Comparison of ENCODE assay signal across 11 mouse cellular contexts in the genomic region with DNA sequence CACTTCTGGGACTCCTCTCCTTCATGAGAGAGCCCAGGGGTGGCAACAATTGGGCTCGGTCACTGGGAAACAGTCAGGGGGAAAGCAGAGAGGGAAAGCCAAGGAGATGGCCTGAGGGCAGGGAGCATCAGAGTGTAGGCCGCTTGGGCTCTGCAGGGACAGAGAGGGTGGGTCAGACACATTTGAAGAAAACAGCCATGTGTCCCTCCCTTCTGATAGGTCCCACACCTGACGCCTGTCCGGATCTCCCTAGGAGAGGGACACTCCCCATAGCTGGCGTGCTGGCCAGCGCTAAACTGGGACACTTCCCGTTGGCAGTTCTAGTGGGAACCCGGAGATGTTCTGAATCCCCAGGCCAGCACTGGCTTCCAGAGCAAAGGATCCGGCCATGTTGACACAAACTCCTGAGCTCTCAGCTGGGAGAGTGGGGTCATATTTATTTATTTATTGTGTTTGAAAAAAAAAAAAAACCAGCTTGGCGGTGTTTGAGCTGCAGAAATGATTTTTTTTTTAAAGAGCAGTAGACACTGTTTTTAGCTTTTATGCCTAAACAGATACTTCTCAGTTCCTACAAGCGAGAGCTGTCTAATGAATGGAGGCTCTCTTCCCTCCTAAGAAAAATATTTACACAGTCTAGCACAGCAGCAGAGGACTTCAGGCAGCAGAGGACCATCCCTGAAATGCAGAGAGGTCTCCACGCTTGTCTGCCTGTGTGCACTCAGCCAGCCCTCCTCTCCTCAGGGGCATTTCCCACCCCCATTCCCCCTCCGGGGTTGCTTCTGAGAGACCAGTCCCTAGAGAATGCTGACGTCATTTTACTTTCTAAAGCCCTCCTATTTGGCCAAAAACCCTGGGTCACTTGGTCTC.
DNase-seq lines count a peak whose midpoint lies in the region; ATAC-seq and TF ChIP-seq lines count a peak whose summit lies in the region.
"Had no signal": no experiment of that assay in that cellular context is flagged by ENCODE, and none has a peak within 500 bp of the region (broad histone marks: within the 10 kb centered on the region; RNA-seq: fewer than 3 reads in every experiment).

No protein-coding gene starts in this region.

- ATAC-seq in heart, embryonic 12.5 days (ENCODE audit: insufficient number of reproducible peaks, low FRiP score), result no peak
- peak; percentile 17; the same call in 1 of the 2 replicates for ATAC-seq in liver, embryonic 13.5 days (ENCODE audit: low read depth)
- no peak for ATAC-seq in liver, embryonic 11.5 days (replicated peaks; ENCODE audit: low FRiP score)
- ATAC-seq in limb, embryonic 14.5 days (ENCODE audit: low FRiP score, low read depth), result no peak
- no peak for ATAC-seq in stomach, embryonic 16.5 days (ENCODE audit: insufficient read depth, low FRiP score)
- no peak for ATAC-seq in hindbrain, embryonic 11.5 days (ENCODE audit: low FRiP score)
- ATAC-seq: forebrain, postnatal 0 days had no signal

- no peak overlapping the region for H3K4me3 ChIP-seq in heart, embryonic 12.5 days
- H3K4me3 ChIP-seq in liver, embryonic 13.5 days (replicated peaks), result no peak overlapping the region
- H3K4me3 ChIP-seq in liver, embryonic 11.5 days (ENCODE audit: low read depth, low read length), result no peak overlapping the region
- no peak overlapping the region for H3K4me3 ChIP-seq in limb, embryonic 14.5 days (replicated peaks; ENCODE audit: low read length)
- H3K4me3 ChIP-seq in stomach, embryonic 16.5 days (replicated peaks; ENCODE audit: low read length), result no peak overlapping the region
- no peak overlapping the region for H3K4me3 ChIP-seq in hindbrain, embryonic 11.5 days (ENCODE audit: low read depth, low read length)
- H3K4me3 ChIP-seq: liver, embryonic 15.5 days had no signal

- DNase-seq in heart, adult 11 months, result peak; percentile 93
- no peak for DNase-seq in liver, embryonic 13.5 days
- DNase-seq in liver, embryonic 11.5 days (ENCODE audit: low spot score), result no peak
- no peak for DNase-seq in limb, embryonic 14.5 days (ENCODE audit: low spot score)
- no peak for DNase-seq in thymus, postnatal 10 days (ENCODE audit: low spot score in 2 of 2)
- no peak for DNase-seq in hindbrain, embryonic 11.5 days (ENCODE audit: low spot score)
- DNase-seq: cerebellum, postnatal 25 days; forebrain, postnatal 0 days had no signal

- H3K27ac ChIP-seq in heart, embryonic 12.5 days (ENCODE audit: poor library complexity, severe bottlenecking), result no peak overlapping the region
- no peak overlapping the region for H3K27ac ChIP-seq in liver, embryonic 13.5 days
- H3K27ac ChIP-seq in liver, embryonic 11.5 days (ENCODE audit: low read depth, low read length), result no peak overlapping the region
- peak overlapping the region; percentile 39; the same call in 1 of the 2 replicates for H3K27ac ChIP-seq in limb, embryonic 14.5 days (replicated peaks; ENCODE audit: low read depth, low read length)
- H3K27ac ChIP-seq in stomach, embryonic 16.5 days (ENCODE audit: low read length), result peak overlapping the region; percentile 58; the same call in 1 of the 2 replicates
- no peak overlapping the region for H3K27ac ChIP-seq in hindbrain, embryonic 11.5 days (ENCODE audit: low read depth, low read length)
- H3K27ac ChIP-seq: liver, embryonic 15.5 days had no signal

- H3K4me2 ChIP-seq in heart, embryonic 12.5 days, result no peak overlapping the region
- H3K4me2 ChIP-seq in liver, embryonic 13.5 days, result no peak overlapping the region
- H3K4me2 ChIP-seq in liver, embryonic 11.5 days, result no peak overlapping the region; the same call in 1 of the 2 replicates
- H3K4me2 ChIP-seq in limb, embryonic 14.5 days (replicated peaks; ENCODE audit: low read depth, low read length, severe bottlenecking), result no peak overlapping the region
- no peak overlapping the region for H3K4me2 ChIP-seq in stomach, embryonic 16.5 days (ENCODE audit: low read depth, low read length)
- no peak overlapping the region for H3K4me2 ChIP-seq in hindbrain, embryonic 11.5 days (replicated peaks; ENCODE audit: low read depth, low read length)
- H3K4me2 ChIP-seq: liver, embryonic 15.5 days had no signal

- WGBS in heart, embryonic 12.5 days, result 41% methylated on average over 14 of the region's 14 CpGs
- WGBS in liver, embryonic 13.5 days (ENCODE audit: insufficient replicate concordance), result 49% methylated on average over 14 of the region's 14 CpGs
- 56% methylated on average over 14 of the region's 14 CpGs for WGBS in liver, embryonic 11.5 days
- 57% methylated on average over 14 of the region's 14 CpGs for WGBS in limb, embryonic 14.5 days
- WGBS in stomach, embryonic 16.5 days, result 33% methylated on average over 14 of the region's 14 CpGs
- 55% methylated on average over 14 of the region's 14 CpGs for WGBS in hindbrain, embryonic 11.5 days

- H3K36me3 ChIP-seq in heart, embryonic 12.5 days, result no peaks in the 10 kb centered on the region
- H3K36me3 ChIP-seq in liver, embryonic 13.5 days, result no peaks in the 10 kb centered on the region
- no peaks in the 10 kb centered on the region for H3K36me3 ChIP-seq in liver, embryonic 11.5 days (ENCODE audit: control insufficient read depth, insufficient read depth, low read length)
- H3K36me3 ChIP-seq in limb, embryonic 14.5 days (ENCODE audit: control insufficient read depth, insufficient read depth, low read length), result no peaks in the 10 kb centered on the region
- H3K36me3 ChIP-seq in stomach, embryonic 16.5 days (ENCODE audit: control insufficient read depth, insufficient read depth, low read length), result no peaks in the 10 kb centered on the region
- H3K36me3 ChIP-seq in hindbrain, embryonic 11.5 days (ENCODE audit: control insufficient read depth, insufficient read depth, low read length), result no peaks in the 10 kb centered on the region
- H3K36me3 ChIP-seq: liver, embryonic 15.5 days had no signal

- no peaks in the 10 kb centered on the region for H3K9me3 ChIP-seq in heart, embryonic 12.5 days (replicated peaks)
- H3K9me3 ChIP-seq in liver, embryonic 13.5 days (replicated peaks), result no peaks in the 10 kb centered on the region
- no peaks in the 10 kb centered on the region for H3K9me3 ChIP-seq in liver, embryonic 11.5 days (ENCODE audit: control insufficient read depth, low read length)
- no peaks in the 10 kb centered on the region for H3K9me3 ChIP-seq in limb, embryonic 14.5 days (ENCODE audit: control insufficient read depth, low read length)
- no peaks in the 10 kb centered on the region for H3K9me3 ChIP-seq in stomach, embryonic 16.5 days (replicated peaks; ENCODE audit: control insufficient read depth, low read length)
- H3K9me3 ChIP-seq in hindbrain, embryonic 11.5 days (ENCODE audit: control insufficient read depth, low read length), result no peaks in the 10 kb centered on the region
- H3K9me3 ChIP-seq: liver, embryonic 15.5 days had no signal

- H3K4me1 ChIP-seq in heart, embryonic 12.5 days (replicated peaks), result peaks cover 72% of the 10 kb centered on the region
- H3K4me1 ChIP-seq in liver, embryonic 13.5 days (replicated peaks), result peaks cover 6% of the 10 kb centered on the region; the same call in 1 of the 2 replicates
- peaks cover 7% of the 10 kb centered on the region for H3K4me1 ChIP-seq in liver, embryonic 11.5 days (replicated peaks; ENCODE audit: control insufficient read depth, insufficient read depth, low read length)
- H3K4me1 ChIP-seq in limb, embryonic 14.5 days (ENCODE audit: control insufficient read depth, insufficient read depth, low read length), result peaks cover 24% of the 10 kb centered on the region
- peaks cover 38% of the 10 kb centered on the region for H3K4me1 ChIP-seq in stomach, embryonic 16.5 days (ENCODE audit: control insufficient read depth, insufficient read depth, low read length)
- H3K4me1 ChIP-seq in hindbrain, embryonic 11.5 days (replicated peaks; ENCODE audit: control insufficient read depth, insufficient read depth, low read length), result 0 out of 2 replicates have a peak, but pooled peaks cover 3% of the 10 kb centered on the region

- H3K9ac ChIP-seq in heart, embryonic 12.5 days, result no peak overlapping the region
- H3K9ac ChIP-seq in liver, embryonic 13.5 days, result no peak overlapping the region
- H3K9ac ChIP-seq in liver, embryonic 11.5 days (ENCODE audit: low read depth, low read length), result no peak overlapping the region
- H3K9ac ChIP-seq in limb, embryonic 14.5 days (ENCODE audit: low read depth, low read length, severe bottlenecking), result no peak overlapping the region
- no peak overlapping the region for H3K9ac ChIP-seq in stomach, embryonic 16.5 days (ENCODE audit: low read length)
- no peak overlapping the region for H3K9ac ChIP-seq in hindbrain, embryonic 11.5 days (ENCODE audit: low read depth, low read length)
- H3K9ac ChIP-seq: forebrain, postnatal 0 days; liver, embryonic 15.5 days had no signal

- no peak for TF ChIP-seq POLR2A in limb, embryonic 14.5 days (IDR thresholded peaks at IDR 0.05; ENCODE audit: borderline replicate concordance, extremely low read depth, insufficient read depth, insufficient read length)

- H3K27me3 ChIP-seq in heart, embryonic 12.5 days (replicated peaks), result peaks cover 14% of the 10 kb centered on the region; the same call in 1 of the 2 replicates
- H3K27me3 ChIP-seq in liver, embryonic 13.5 days, result no peaks in the 10 kb centered on the region
- H3K27me3 ChIP-seq in liver, embryonic 11.5 days (replicated peaks; ENCODE audit: control insufficient read depth, insufficient read depth, low read length), result peaks cover 13% of the 10 kb centered on the region; the same call in 1 of the 2 replicates
- no peaks in the 10 kb centered on the region for H3K27me3 ChIP-seq in limb, embryonic 14.5 days (ENCODE audit: control insufficient read depth, insufficient read depth, low read length)
- no peaks in the 10 kb centered on the region for H3K27me3 ChIP-seq in stomach, embryonic 16.5 days (ENCODE audit: control insufficient read depth, insufficient read depth, low read length)
- H3K27me3 ChIP-seq in hindbrain, embryonic 11.5 days (ENCODE audit: control insufficient read depth, insufficient read depth, low read length), result peaks cover 63% of the 10 kb centered on the region
- H3K27me3 ChIP-seq: liver, embryonic 15.5 days had no signal

Comparison
In these comparisons a context has a peak if more than half of its experiments do, and no peak if none do; other contexts are left out.
1. H3K27ac ChIP-seq: peak in limb, embryonic 14.5 days (single experiment) and stomach, embryonic 16.5 days (single experiment); none in heart, embryonic 12.5 days (single experiment), liver, embryonic 13.5 days (single experiment), liver, embryonic 11.5 days (single experiment) and hindbrain, embryonic 11.5 days (single experiment).